Mouse (Mus musculus) inflammation-experienced regulatory T-cells, adult 6 months (primary cell): Measurements from ENCODE around the gene P4htm. TPM values are rescaled to one million over a fixed set of nuclear protein-coding genes. Genes with fewer than 3 reads are reported as not detected.
A peak's percentile ranks its signal among the peaks of the same experiment; 100 is the strongest.

Source experiments
- ATAC-seq: one replicate; pipeline ENCODE4 v1.8.0; 2017
- polyA plus RNA-seq, 3 experiments: library from polyadenylated mRNA; unstranded; fragments of 100-300 nt; shearing (Covaris generic); gene quantifications; one replicate each; pipeline ENCODE4 v1.2.1; 2017

Gene P4htm
- polyA plus RNA-seq, 3 experiments from 2014 or later = 5.6 to 10.9 (median 7.5) TPM

DNA sequence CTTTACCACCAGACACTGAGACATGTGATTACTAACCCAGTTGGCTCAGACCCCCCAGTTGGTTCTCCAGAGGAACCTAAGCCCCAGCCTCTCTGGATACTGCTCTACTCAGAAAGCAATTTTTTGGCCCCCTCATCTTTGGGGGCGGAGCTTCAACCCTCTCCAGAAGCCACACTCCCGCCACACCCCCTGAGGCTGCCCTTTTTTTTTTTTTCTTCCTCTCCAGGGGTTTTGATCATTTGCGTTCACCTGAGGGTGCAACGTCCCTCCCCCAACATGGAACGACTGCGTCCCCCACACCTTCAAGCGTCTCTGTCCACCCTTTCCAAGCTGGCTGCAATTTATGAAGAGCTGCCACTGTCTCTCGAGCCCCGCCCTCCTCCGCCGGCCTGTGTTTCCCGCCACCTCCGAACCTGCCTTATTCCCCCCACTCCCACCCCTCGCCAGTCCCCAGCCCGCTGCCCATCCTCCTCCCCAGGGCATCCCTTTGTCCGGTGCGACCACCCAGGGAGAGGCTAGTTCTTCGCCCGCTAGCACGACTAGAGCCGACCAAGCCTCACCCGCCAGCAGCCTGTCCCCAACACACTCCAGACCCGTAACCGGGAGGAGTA, 19.4 kb downstream of the P4htm start:
- ATAC-seq = no peak

DNA sequence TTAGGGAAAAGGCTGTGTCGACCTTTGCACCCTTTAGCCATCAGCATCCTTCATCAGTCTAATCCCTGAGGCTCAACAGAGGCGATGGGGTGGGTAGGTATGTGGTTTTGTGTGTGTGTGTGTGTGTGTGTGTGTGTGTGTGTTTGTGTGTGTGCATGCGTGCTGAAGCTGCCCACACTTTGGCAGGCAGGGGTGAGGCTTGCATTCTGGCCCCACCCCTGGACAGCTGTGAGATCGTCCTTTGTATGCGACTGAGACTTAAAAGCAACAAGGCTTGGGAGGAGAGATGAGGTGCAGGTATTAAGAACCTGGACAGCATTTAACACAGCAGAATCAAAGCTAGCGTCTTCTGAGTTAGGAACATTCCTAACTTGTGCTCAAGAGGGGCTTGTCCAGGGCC, 20.4 kb downstream of the P4htm start:
- ATAC-seq = no peak

DNA sequence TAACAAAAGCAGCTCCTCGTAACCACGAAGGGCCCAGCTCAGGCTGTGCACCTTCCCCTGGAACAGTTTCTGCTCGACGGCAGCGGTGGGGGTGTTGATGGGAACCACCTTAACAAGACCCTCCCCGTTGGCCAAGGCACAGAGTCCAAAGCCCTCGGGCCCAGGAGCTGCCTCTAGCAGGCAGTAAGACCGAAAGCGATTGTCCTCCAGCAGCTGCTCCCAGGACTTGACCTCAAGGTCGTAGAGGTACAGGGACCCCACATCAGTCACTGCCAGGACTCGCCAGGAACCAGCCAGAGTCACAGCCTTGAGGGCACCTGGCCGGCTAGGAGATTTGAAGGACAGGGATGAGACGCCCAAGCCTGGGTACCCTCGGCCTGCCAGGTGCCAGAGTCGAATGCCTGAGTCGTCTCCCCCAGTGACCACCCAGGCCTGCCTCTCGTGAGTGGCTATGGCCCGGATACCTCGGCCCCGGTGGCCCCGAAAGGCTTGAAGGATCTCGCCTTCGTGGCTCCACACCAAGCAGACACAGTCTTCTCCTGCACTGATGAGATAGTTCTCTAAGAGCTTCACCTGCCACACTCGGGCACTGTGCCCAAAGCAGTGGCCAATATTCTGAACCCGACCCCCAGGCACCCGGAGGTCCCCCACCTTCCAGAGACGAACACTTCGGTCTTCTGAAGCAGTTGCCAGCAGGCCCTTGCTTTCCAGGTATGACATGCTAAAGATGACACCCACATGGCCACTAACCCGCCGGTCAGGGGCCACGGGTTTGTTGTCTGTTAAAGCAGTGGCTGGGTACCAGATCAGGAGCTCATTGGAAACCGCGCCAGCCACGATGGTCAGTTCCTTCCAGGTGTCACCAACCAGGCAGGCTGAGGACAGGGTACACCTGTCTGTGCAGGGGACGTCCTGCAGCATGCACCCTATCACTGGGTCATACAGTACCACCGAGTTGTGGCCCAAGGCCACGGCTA, 21.9 kb downstream of the P4htm start:
- ATAC-seq = no peak

DNA sequence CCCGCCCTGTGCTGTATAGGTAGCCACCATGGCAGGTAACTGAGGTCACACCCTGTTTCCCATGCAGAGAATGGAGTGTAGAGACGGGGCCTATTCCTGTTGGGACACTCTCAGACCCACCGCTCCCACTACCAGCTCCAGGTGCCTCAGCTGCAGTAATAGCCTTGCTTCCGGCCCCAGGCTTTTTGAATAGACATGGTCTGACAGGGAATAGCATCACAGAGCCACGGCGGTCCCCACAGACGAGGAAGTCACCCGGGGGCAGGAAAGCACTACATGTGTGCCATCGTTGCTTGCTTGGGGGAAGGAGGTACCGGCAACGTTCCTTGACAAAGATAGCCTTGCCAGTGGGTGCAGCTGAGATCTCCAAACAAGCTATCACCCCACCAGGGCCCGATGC, 22.5 kb downstream of the P4htm start:
- ATAC-seq = no peak

DNA sequence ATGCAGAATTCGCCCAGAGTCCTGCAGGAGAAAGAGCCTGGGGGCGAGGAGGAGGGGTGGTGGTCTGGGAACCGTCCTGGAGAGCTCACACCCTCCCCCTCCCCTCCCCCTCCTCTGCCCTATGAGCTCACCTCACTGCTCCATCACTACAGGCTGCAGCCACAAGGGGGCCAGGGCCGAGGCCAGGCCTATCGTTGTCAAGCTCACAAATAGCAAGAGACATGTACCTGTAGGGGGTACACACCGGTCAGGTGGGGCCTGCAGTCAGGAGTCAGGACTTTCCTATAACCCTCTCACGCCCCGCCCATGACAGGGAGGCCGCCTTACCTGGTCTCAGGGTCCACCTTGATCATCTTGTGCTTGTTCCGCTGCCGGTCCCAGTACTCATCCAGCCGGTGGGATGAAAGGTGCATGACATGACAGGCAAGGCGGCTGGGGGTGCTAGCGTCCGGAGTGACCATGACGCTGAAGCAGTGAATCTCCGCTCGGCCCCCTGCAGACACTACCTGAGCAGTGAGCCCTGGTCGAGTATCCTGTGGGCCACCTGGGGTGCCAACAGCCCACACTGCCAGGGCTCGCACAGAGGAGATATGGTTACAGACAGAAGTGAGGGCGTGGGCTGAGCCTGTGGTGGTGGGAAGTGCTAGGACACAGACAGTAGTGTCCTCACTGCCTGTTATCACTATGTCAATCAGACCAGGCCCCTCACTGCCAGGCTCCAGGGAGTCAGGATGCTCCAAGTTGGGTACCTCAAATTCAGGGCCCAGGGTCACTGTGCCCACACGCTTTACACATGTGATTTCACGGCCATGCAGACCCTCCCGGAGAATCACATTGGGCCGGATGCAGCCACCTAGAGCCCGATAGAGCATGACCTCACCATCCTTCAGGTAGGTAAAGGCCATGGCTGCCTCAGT, 23.4 kb downstream of the P4htm start:
- no peak for ATAC-seq

DNA sequence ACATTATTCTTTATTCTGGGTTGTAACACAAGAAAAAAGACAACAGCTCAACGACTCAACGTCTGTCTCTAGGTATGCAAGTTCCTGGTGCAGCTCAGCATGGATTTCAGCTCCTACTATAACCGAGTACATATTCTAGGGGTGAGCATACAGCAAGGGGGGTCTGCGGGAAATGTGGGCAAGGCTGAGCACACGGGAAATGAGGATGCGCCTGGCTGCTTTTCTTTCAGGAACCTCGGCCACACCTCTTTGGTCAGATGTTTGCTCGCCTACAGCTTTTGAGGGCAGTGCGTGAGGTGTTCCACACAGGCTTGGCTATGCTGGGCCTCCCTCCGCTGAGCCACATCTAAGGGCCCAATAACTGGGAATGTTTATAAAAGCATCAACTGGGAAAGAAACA, 25.1 kb downstream of the P4htm start:
- no peak for ATAC-seq

DNA sequence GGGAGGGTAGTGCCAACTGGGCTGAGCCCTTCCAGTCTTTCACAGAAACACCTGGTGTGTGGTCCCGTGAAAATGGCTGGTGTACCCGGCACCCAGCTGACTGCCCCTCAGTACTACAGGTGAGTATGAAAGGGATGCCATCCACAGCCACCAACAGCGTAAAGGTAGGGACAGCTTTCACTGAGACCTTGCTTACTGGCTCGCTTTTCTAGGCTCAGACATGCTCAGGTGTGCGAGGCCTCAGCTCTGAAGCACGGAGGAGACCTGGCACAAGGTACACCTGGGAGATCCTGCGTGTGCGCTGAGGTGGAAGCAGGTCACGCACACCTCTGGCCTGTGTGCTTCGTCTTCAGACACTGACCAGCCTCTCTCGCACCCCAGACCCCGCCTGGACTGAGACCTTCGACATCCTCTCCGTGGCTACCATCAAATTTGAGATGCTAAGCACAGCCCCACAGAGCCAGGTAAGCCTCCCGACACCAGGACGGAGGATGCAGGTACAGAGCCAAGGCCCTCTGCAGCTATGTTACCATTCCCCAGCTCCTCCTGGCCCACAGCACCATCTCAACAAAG, 26.0 kb downstream of the P4htm start:
- no peak for ATAC-seq

DNA sequence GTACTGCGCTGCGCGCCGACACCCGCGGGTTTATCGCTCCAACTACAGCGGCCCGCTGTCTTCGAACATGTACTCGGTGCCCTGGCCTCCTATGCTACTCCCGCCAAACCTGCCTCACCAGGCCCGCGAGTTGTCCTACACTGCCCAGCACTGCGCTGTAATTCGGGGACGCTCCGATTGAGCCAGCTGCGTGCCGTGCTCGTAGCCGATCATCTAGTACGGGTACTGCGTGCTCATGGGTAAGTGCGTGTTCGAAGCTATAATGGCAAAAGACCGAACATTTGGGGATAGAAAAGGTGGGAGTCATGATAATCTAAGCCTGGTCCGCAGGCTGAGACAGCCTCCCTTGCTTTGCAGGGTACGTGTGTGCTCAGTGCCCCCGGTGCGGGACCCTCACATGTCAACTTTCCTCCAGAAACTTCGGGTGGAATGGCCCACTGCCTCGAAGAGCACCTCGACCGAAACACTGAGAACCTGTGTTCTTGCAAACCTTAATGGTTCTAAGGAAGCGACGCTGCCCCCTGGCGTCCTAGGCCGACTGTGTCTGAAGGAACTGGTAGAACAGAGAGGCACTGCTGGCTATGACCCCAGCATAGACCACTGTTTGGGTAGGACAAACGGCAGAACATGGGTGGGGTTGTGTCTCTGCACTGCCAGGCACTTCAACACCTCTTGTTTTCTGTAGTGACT, 27.1 kb downstream of the P4htm start:
- ATAC-seq = peak; percentile 30

DNA sequence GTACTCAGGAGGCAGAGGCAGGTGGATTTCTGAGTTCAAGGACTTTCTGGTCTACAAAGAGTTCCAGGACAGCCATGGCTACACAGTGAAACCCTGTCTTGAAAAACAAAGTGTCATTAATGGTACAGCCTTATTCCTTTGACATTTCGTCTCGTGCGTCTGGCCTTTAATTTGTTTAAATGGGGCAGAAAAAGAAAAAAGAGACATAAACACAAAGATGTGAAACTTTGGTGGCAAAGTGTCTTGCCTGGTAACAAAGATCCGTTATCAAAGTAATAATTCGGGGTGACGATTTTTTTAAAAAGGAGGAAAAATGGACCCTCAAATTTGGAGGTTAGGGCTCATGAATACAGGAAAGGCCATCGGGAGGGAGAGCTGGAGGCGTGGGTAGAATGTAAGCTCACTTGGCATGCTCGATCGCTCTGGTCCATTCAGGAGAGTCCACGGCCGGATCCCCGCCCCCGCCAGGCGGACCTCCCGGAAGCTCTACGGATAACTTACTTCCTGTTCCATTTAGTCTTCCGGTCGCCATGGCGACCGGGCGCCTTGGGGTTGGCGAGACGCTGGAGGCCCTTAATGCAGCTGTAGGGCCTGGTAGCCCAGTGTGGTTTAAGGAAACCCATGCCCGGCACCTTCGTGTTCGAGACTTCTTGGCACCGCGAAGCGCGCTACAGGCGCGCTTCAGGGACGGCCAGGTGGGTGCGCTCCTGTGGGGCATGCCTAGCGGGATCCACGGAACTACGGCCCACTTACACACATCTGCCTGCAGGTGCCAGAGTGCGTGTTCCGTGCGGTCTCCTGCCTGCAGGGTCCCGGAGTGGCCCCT, 27.9 kb downstream of the P4htm start, which contains the start of gene Dalrd3:
Gene Dalrd3, plus strand, starts transcription at position 506 of the 826 bp plus-strand sequence.
- ATAC-seq = peak; percentile 59

DNA sequence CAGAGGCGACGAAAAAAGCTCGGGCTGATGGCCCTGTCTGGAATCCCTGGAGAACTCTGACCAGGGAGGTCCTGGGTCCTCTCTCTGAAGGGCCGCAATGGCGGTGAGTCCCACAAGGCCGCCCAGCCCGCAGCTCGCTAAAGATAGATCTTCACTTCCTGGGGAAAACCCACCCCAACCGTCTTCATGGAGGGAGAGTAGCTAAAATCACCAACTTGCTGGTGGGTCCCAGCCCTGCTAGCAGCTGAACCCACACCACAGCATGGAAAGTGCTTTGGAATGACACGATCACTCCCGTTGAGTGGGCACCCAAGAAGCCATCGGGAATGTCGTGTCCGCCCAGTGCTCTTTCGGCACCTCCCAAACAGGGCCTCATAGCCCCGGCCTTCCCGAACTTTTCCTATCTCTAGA, 29.0 kb downstream of the P4htm start:
- ATAC-seq = no peak

DNA sequence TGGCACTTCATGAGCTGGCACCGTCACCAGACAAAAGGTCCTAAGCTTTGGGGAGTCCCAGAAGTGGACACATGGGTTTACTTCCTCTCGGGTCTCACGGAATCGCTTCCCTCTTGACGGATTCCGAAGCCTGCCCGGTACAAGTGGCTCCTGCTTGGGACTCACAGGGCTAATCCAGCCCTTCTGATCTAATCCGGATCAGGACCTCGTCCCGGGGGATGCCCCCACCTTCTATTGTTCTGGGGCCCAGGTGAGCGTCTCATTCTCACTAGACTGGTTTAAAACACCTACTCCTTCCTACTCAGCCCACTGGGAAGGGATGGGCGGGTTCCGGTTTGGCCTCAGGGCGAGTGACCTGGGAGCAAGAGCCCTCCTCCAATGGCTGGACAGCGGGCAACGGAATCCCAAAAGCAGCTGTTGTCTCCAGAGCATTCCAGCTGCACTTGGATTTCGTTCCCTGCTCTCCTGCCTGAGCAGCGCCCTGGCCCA, 29.5 kb downstream of the P4htm start:
- no peak for ATAC-seq

DNA sequence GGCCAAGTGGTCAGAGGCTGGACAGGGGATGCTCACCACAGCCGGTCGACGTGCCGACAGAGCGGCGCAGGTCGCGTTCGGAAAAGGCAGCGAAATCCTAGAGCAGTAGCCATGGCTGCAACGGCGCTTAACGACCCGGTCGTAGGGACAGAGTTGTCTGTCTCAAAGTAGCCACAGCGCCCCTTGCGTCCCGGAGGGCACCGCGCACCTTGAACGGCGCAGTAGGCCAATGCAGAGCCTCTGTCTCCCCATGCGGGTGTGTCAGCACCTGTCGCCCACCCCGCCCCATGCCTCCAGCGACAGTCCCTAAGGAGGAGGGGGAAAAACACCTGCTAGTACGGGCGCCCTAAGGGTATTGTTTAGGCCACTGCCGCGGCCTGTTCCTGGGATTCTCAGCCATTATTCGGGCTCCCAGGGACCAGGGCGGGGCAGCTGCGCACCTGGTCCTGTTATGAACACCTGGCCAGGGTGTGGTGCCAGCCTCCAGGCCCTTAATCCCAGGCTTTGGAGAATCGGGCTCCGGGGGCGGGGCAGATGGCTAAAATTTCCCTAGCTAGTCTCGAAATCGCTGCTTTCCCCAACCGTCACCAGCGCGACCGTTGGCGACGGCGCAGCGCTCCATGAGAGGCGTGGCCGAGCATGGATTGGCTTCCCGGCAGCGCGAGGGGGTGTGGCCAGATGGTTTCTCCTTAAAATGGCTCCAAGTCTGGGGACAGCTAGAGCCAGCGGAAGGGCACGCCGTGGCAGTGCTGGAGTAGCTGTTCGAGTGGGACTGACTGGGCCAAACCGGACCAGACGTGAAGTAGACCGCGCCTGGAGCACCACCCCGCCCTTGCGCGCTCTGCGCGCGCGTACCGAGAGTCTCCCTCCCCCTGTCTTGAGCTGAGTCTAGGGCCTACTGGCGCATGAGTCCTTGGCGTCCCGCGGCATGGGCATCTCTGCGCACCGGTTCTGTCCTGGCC, 30.4 kb downstream of the P4htm start, which contains the start of gene Ndufaf3:
Gene Ndufaf3, minus strand, starts transcription at position 620 of the 962 bp plus-strand sequence.
- ATAC-seq = peak; percentile 73

DNA sequence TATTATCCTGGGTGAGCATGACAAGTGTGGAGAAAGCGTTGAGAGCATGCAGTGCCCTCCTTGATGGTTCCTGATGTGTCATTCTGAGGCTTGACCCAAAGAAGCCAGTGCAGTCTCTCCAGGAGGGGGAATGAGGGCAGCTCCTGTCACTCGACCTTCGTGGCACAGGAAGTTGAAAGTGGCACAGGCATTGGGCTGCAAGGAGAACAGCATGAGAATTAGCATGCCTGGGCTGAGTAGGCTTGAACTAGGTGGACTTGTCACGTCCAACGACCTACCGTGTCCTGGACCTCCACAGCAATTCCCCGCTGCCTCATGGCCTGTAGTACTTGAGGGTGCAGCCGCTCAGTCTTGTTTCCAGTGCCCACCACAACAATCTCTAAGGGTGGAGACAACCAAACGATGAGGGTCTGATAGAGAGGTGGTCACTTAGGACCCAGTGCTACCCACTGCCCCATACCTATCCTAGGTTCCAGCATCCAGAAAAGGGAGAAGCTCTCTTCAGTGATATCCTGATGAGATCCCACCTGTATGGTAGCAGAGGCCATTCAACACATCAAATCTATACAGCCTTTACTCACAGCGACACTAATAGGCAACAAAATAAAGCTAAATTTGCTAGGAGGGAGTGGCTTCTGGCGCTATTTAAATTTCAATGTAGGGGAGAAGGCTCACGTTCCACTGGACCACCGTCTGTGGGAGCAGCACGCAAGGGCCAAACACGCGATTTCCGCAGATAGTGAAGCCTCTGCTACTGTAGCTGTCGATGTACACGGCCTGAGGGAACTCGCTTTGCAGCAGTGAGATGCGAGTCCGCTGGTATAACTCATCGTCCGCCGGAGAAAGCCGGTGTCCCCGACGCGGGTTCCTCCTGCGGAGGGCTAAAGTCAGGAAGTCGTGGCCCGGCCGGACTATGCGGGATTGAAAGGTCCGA, 31.3 kb downstream of the P4htm start:
- ATAC-seq = no peak

DNA sequence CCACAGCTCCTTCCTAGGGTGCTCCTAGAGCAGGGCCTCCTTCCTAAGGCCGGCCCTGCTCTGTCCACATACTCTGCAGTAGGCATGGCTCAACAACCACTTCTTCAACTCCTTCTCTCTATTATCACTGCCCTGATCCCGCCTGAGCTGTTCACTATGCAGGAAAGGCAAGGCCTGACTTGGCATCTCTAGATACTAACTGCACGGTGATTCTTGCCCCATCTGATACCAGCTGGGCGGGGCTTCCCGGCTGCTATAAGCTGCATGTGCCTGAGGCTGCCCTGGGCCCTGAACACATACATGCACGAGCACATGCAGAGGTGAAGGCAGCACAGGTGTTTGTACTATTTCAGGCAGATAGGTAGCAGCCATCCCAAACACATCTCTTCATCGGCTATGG, 33.3 kb downstream of the P4htm start:
- ATAC-seq = no peak

DNA sequence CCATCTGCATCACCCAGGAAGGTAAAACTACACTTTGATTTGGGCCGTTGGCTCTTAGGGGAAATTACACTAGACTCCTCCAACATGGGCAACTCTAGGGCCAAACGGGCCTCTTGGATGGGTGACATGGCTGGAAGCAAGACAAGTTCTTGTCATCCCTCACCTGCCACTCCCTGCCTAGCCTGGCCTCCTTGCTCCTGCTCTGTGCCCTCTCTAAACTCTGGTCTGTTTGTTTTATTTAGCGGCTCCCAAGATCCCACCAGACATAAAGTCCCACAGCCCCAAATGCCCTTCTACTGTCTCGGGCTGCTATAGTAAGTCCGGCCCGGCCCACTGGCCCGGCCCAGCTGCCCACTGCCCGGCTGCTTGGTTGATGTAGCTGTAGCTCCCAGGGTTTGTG, 33.8 kb downstream of the P4htm start:
- no peak for ATAC-seq

DNA sequence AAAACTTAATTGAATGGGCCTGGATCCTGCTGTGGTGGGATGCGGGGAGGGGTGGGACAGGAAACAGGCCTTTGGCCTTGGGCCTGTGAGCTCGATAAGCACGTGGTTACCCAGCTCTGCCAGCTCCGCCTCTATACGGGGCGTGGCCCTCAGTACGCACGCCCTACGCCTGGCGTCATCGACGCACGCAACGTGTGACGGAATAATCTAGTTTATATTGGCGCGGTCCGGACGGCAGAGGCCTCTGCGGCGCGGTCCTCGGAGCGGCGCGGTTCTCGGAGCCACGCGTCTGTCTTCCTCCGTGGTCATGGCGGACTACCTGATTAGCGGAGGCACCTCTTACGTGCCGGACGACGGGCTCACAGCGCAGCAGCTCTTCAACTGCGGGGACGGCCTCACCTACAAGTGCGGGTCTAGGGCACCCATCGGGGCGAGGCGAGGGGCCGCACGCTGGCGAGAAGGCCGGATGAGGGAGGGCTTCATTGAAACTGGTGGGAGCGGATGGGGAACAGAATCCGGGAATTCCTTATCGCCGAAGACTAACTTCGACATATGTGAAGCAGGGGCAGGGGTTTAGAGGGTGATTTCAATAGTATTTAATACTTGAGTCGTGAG, 37.1 kb downstream of the P4htm start, which contains the start of gene Impdh2:
Gene Impdh2, plus strand, starts transcription at position 60 of the 615 bp plus-strand sequence.
- peak; percentile 98 for ATAC-seq

DNA sequence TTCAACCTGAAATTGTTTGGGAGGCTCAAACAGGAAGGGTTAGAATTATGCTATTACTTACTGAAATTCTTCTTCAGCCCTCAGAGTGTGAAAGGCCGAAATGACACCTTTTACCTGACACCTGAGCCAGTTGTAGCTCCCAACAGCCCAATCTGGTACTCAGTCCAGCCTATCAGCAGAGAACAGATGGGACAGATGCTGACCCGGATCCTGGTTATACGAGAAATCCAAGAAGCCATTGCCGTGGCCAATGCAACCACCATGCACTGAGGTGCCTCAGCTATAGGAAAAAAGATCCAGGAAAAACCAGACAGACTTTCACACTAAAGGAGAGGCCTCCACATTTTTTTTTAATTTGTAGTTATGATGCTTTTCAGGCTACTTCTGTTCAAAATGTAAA, 38.3 kb downstream of the P4htm start:
- no peak for ATAC-seq

DNA sequence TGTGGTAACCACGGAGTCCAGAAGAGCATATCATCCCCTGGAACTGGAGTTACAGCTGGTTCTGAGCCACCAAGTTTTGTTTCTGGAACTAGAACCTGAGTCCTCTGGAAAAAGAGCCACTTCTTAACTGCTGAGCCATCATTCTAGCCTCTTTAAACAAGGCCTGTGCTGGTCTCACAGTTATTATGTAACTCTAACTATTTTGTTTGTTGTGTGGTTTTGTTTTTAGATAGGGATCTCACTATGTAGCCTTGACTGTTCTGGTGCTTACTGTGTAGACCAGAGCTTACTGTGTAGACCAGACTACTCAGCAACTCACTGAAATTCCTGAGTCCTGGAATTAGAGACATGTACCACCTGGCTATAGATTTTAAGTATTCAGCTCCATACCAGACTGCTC, 50.6 kb downstream of the P4htm start:
- ATAC-seq = no peak
